Mouse (Mus musculus) CH12.LX (cell line): ENCODE results near the gene Crip1.

ENCODE experiments used
- BHLHE40 ChIP-seq: IDR thresholded peaks from 2 replicates; pipeline ENCODE4 v1.6.1; 2011; ENCODE audit warnings: mild to moderate bottlenecking, low read depth, low read length, improper control_type of control experiment
- CHD1 ChIP-seq: IDR thresholded peaks from 2 replicates; pipeline ENCODE4 v1.6.1; 2012; ENCODE audit warnings: low read depth, low read length, improper control_type of control experiment, inconsistent platforms
- CHD2 ChIP-seq: IDR thresholded peaks from 2 replicates; pipeline ENCODE4 v1.6.1; 2011; ENCODE audit warnings: low read length, improper control_type of control experiment
- CTCF ChIP-seq, 2 experiments: IDR thresholded peaks in 1 of 2; conservative IDR thresholded peaks in 1 of 2; 2 replicates each; pipeline ENCODE4 v1.5.1; 2011 to 2012; ENCODE audit warnings: low read depth in 2 of 2, low read length in 2 of 2, improper control_type of control experiment in 1 of 2, inconsistent platforms in 1 of 2, mild to moderate bottlenecking in 1 of 2, moderate library complexity in 1 of 2
- EP300 ChIP-seq: IDR thresholded peaks from 2 replicates; pipeline ENCODE4 v1.6.1; 2011; ENCODE audit warnings: low read length, improper control_type of control experiment
- GABPA ChIP-seq: IDR thresholded peaks from 2 replicates; pipeline ENCODE4 v1.6.1; 2012; ENCODE audit warnings: low read depth, low read length, improper control_type of control experiment, inconsistent platforms; ENCODE audit not compliant: insufficient replicate concordance
- HCFC1 ChIP-seq: IDR thresholded peaks from 2 replicates; pipeline ENCODE4 v1.6.1; 2012; ENCODE audit warnings: low read depth, mild to moderate bottlenecking, inconsistent platforms, low read length, improper control_type of control experiment
- MYC ChIP-seq: IDR thresholded peaks from 2 replicates; pipeline ENCODE4 v1.6.1; 2011; ENCODE audit warnings: low read depth, mild to moderate bottlenecking, improper control_type of control experiment, low read length
- POLR2A ChIP-seq: IDR thresholded peaks from 2 replicates; pipeline ENCODE4 v1.6.1; 2011; ENCODE audit warnings: low read depth, mild to moderate bottlenecking, improper control_type of control experiment, low read length
- SMC3 ChIP-seq: IDR thresholded peaks from 2 replicates; pipeline ENCODE4 v1.6.1; 2011; ENCODE audit warnings: low read depth, low read length, improper control_type of control experiment
- USF1 ChIP-seq: IDR thresholded peaks from 2 replicates; pipeline ENCODE4 v1.6.1; 2014; ENCODE audit warnings: low read depth, mild to moderate bottlenecking, inconsistent platforms, low read length, improper control_type of control experiment
- ZKSCAN1 ChIP-seq: IDR thresholded peaks from 2 replicates; pipeline ENCODE4 v1.6.1; 2012; ENCODE audit warnings: low read depth, inconsistent platforms, low read length, improper control_type of control experiment, borderline replicate concordance
- ZNF384 ChIP-seq: IDR thresholded peaks from 2 replicates; pipeline ENCODE4 v1.6.1; 2012; ENCODE audit warnings: low read depth, low read length, improper control_type of control experiment, inconsistent platforms

DNA sequence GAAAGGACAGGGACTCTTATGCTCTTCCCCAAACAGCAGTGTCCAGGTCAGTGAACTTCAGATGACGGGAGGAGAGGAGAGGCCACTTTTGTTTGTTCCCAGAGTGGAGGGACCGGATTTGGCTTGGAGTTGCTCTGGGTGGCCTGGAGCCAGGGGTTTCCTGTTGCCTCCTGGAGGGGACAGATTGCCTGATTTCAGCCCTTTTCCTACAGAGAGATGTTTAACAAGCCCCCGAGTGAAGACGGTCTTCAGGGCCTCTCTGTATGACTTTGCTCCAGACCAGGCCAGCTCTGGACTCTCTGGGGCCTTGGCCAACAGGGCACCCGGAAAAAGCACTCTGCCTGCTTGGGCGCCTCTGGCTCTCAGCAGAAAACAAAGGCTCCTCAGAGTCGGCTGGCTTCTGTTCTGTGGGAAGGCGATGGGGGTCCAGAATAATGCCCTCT, 4.6 kb upstream of the Crip1 start:
- no peak for TF ChIP-seq CHD2
- no peak for TF ChIP-seq POLR2A
- TF ChIP-seq EP300, result no peak
- TF ChIP-seq ZKSCAN1, result no peak
- no peak for TF ChIP-seq CTCF (conservative IDR thresholded peaks at IDR 0.05 in 1 of 2, IDR thresholded peaks at IDR 0.05 in 1 of 2; ENCODE audit: low read depth in 2 of 2, low read length in 2 of 2)
- no peak for TF ChIP-seq HCFC1
- TF ChIP-seq ZNF384, result no peak
- TF ChIP-seq USF1, result no peak
- TF ChIP-seq BHLHE40, result no peak
- no peak for TF ChIP-seq GABPA
- no peak for TF ChIP-seq CHD1
- TF ChIP-seq MYC, result no peak
- no peak for TF ChIP-seq SMC3
